Mouse (Mus musculus) heart, postnatal 0 days (tissue): ENCODE measurements around the gene Ccdc80. TPM values are rescaled to one million over a fixed set of nuclear protein-coding genes. Genes with fewer than 3 reads are reported as not detected.

ENCODE experiments used
- ATAC-seq: fragments of 200-750 bp; cut with Nextera tagmentation; 2 replicates; pipeline ENCODE4 v1.8.0; 2017; ENCODE audit warnings: low read depth, moderate number of reproducible peaks, moderate library complexity; ENCODE audit not compliant: insufficient read depth
- DNase-seq: peaks from one replicate; pipeline ENCODE4 v3.0.0-alpha.2; 2016; ENCODE audit warnings: low spot score
- H3K27ac ChIP-seq: fragments of 300-500 bp; sonication (generic); 2 replicates; pipeline ENCODE4 v1.5.1; 2014; ENCODE audit warnings: low read depth, mild to moderate bottlenecking
- H3K27me3 ChIP-seq: fragments of 300-500 bp; sonication (generic); 2 replicates; pipeline ENCODE4 v1.6.1; 2014; ENCODE audit warnings: low read length, mixed read lengths; ENCODE audit not compliant: control insufficient read depth, insufficient read depth
- H3K36me3 ChIP-seq: fragments of 300-500 bp; sonication (generic); replicated peaks from 2 replicates; pipeline ENCODE4 v1.6.1; 2014; ENCODE audit warnings: low read length, mixed read lengths; ENCODE audit not compliant: control insufficient read depth, insufficient read depth
- H3K4me1 ChIP-seq: fragments of 300-500 bp; sonication (generic); 2 replicates; pipeline ENCODE4 v1.6.1; 2014; ENCODE audit warnings: antibody characterized with exemption; ENCODE audit not compliant: control insufficient read depth, insufficient read depth
- H3K4me2 ChIP-seq: fragments of 300-500 bp; sonication (generic); 2 replicates; pipeline ENCODE4 v1.6.1; 2014; ENCODE audit warnings: low read depth, mild to moderate bottlenecking, low read length, moderate library complexity
- H3K4me3 ChIP-seq: fragments of 300-500 bp; sonication (generic); 2 replicates; pipeline ENCODE4 v1.5.1; 2014; ENCODE audit warnings: low read depth, low read length
- H3K9ac ChIP-seq: fragments of 300-500 bp; sonication (generic); replicated peaks from 2 replicates; pipeline ENCODE4 v1.6.1; 2014; ENCODE audit warnings: low read depth, low read length, mixed read lengths
- H3K9me3 ChIP-seq: fragments of 300-500 bp; sonication (generic); replicated peaks from 2 replicates; pipeline ENCODE4 v1.6.1; 2016; ENCODE audit warnings: low read length; ENCODE audit not compliant: control insufficient read depth
- CTCF ChIP-seq: IDR thresholded peaks from 2 replicates; pipeline ENCODE4 v1.5.1; 2016; ENCODE audit warnings: antibody characterized with exemption, control low read depth, low read depth
- EP300 ChIP-seq: IDR thresholded peaks from 2 replicates; pipeline ENCODE4 v1.6.1; 2016; ENCODE audit warnings: antibody characterized with exemption, low read depth
- WGBS: fragments of 180-500 bp; shearing (Covaris S2); extraction: QIAGEN DNeasy Blood & Tissue Kit; methylation state at CpG from one replicate; pipeline ENCODE4 v1.1.7; 2014; 5-methylcytosine and 5-hydroxymethylcytosine counted together
- polyA plus RNA-seq: library from polyadenylated mRNA; unstranded; fragments of >200 nt; fragmentation: Nextera tagmentation; extraction: Ambion mirVana; gene quantifications from 2 replicates; pipeline ENCODE4 v1.2.1, GENCODE M21; 2015
- total RNA-seq: library from RNA; depleted of rRNA; stranded (reverse); fragments of >200 nt; gene quantifications from 2 replicates; pipeline ENCODE4 v1.2.3, GENCODE M21; 2014; ENCODE audit warnings: low replicate concordance

The Ccdc80 gene
- total and polyA plus RNA-seq, 2 experiments from 2014 or later: 61.4 to 75.3 TPM

- DNase-seq (peak; percentile 69), ATAC-seq (peak; percentile 45; the same call in 1 of the 2 replicates)
- Histone ChIP-seq H3K4me2 (peak overlapping the region; percentile 32; the same call in 1 of the 2 replicates), H3K4me1 (peaks cover 3% of the 10 kb centered on the region; the same call in 1 of the 2 replicates), H3K9ac (0 out of 2 replicates have a peak overlapping the region, but pooled peaks have one; percentile 6), H3K36me3 (no peaks in the 10 kb centered on the region), H3K27me3 (no peaks in the 10 kb centered on the region), H3K9me3 (no peaks in the 10 kb centered on the region), H3K27ac (no peak overlapping the region), H3K4me3 (peak overlapping the region; percentile 11; the same call in 1 of the 2 replicates)
- WGBS: 5% methylated on average over 10 of the region's 10 CpGs
- TF ChIP-seq EP300: no peak
- TF ChIP-seq CTCF: peak; percentile 97
Measured at GRCm38 (mm10) chr16:45090005-45090404, 3.2 kb upstream of the Ccdc80 start.

- WGBS: 2% methylated on average over 9 of the region's 9 CpGs
- DNase-seq: no peak
- 0 out of 2 replicates have a peak, but pooled peaks have one; percentile 1 for ATAC-seq
- Histone ChIP-seq H3K9me3 (no peaks in the 10 kb centered on the region), H3K36me3 (no peaks in the 10 kb centered on the region), H3K4me3 (peak overlapping the region; percentile 47), H3K27ac (peak overlapping the region; percentile 91), H3K4me1 (peaks cover 31% of the 10 kb centered on the region), H3K4me2 (peak overlapping the region; percentile 71), H3K9ac (peak overlapping the region; percentile 60), H3K27me3 (no peaks in the 10 kb centered on the region)
- no peak for TF ChIP-seq CTCF
- no peak for TF ChIP-seq EP300
Measured at GRCm38 (mm10) chr16:45094136-45094756, 1.0 kb downstream of the Ccdc80 start.

GRCm38 (mm10) chr16:45095030-45095429, 1.8 kb downstream of the Ccdc80 start:
- DNase-seq (no peak), ATAC-seq (no peak)
- TF ChIP-seq CTCF (no peak), EP300 (no peak)
- Histone ChIP-seq H3K9ac (no peak overlapping the region), H3K9me3 (no peaks in the 10 kb centered on the region), H3K36me3 (no peaks in the 10 kb centered on the region), H3K4me3 (peak overlapping the region; percentile 47), H3K27ac (peak overlapping the region; percentile 91; the same call in 1 of the 2 replicates), H3K4me1 (peaks cover 32% of the 10 kb centered on the region), H3K4me2 (peak overlapping the region; percentile 71), H3K27me3 (no peaks in the 10 kb centered on the region)
- WGBS: 63% methylated on average over 13 of the region's 13 CpGs

- H3K36me3 ChIP-seq: no peaks in the 10 kb centered on the region
- TF ChIP-seq EP300 (no peak), CTCF (no peak)
- no peak overlapping the region for H3K9ac ChIP-seq
- WGBS: 79% methylated on average over 26 of the region's 26 CpGs
- H3K27me3 ChIP-seq: no peaks in the 10 kb centered on the region
- H3K4me2 ChIP-seq: peak overlapping the region; percentile 71
- H3K9me3 ChIP-seq: no peaks in the 10 kb centered on the region
- peak overlapping the region; percentile 47 for H3K4me3 ChIP-seq
- no peak for ATAC-seq
- H3K4me1 ChIP-seq: peaks cover 36% of the 10 kb centered on the region
- DNase-seq: no peak
- H3K27ac ChIP-seq: no peak overlapping the region
Measured at GRCm38 (mm10) chr16:45095561-45096482, 2.6 kb downstream of the Ccdc80 start.

GRCm38 (mm10) chr16:45097467-45097866, 4.3 kb downstream of the Ccdc80 start:
- no peak; the same call in 1 of the 2 replicates for TF ChIP-seq EP300
- no peak for TF ChIP-seq CTCF
- WGBS: 84% methylated on average over 2 of the region's 2 CpGs
- H3K27me3 ChIP-seq: no peaks in the 10 kb centered on the region
- ATAC-seq (no peak), DNase-seq (no peak)
- no peaks in the 10 kb centered on the region for H3K36me3 ChIP-seq
- H3K4me2 ChIP-seq: peak overlapping the region; percentile 71
- H3K9me3 ChIP-seq: no peaks in the 10 kb centered on the region
- H3K4me3 ChIP-seq: peak overlapping the region; percentile 47
- H3K27ac ChIP-seq: no peak overlapping the region
- H3K4me1 ChIP-seq: peaks cover 45% of the 10 kb centered on the region
- H3K9ac ChIP-seq: no peak overlapping the region
